Mouse (Mus musculus) layer of hippocampus, adult 2 months (tissue): ENCODE data around the gene Kalrn. TPM values are rescaled to one million over a fixed set of nuclear protein-coding genes. Genes with fewer than 3 reads are reported as not detected.

Experiments used
- DNase-seq, 2 experiments: peaks; one replicate each; pipeline ENCODE4 v3.0.0; 2022; ENCODE audit warnings: low spot score in 2 of 2
- H3K27ac ChIP-seq: fragments of 200-600 bp; 2 replicates; pipeline ENCODE4 v1.8.1; 2022
- H3K4me3 ChIP-seq: fragments of 200-600 bp; 2 replicates; pipeline ENCODE4 v1.8.1; 2022; ENCODE audit warnings: mild to moderate bottlenecking
- CTCF ChIP-seq: fragments of 200-600 bp; conservative IDR thresholded peaks from 2 replicates; pipeline ENCODE4 v1.8.1; 2022; ENCODE audit warnings: antibody characterized with exemption, mild to moderate bottlenecking, moderate library complexity
- total RNA-seq, 2 experiments: library from RNA; stranded (reverse); gene quantifications; 2 replicates each; pipeline ENCODE4 v1.2.3; 2021

Gene Kalrn
- total RNA-seq, 2 experiments from 2014 or later: 533 to 549 TPM

DNA sequence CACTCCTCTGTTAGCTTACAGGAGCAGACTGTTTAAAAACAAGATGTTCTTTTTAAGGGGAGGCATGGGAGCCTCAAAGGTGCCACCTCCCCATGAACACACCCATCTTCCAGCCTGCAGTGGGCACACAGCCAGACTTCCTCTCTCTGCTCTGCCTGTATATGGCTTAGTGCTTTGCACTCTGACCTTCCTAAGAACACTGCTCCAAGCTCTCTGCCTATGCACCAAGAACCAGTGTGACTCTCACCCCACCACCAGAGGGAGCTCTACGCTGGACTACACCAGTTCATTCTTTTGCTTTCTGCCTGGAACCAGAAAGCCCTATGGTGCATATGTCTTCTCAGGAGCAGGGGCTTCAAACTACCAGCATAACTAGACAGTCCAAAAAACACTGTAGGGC lies 271.3 kb downstream of the Kalrn start:
- TF ChIP-seq CTCF: peak; percentile 80
- H3K4me3 ChIP-seq: no peak overlapping the region
- peak; percentile 41 to 58 for DNase-seq
- peak overlapping the region; percentile 50 for H3K27ac ChIP-seq

DNA sequence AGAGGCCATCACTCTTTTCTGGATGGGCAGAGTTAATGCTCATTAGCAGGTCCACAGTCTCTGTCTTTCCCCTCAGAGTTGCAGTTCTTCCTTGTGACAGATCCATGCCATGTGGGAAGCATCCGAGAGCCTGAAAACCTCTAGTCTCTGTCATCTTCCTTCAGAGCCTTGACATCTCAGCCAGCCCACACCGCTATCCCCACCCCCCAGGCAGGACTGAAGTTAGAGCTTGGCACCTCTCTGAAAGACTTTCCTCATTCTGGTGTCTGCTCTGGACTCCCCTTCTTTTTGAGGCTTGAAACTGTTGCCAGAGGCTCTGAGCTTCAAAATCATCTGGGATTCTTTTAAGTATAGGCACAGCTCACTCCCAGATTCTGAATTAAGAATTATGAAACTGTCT lies 274.1 kb downstream of the Kalrn start:
- TF ChIP-seq CTCF: no peak
- Histone ChIP-seq H3K27ac (peak overlapping the region; percentile 64), H3K4me3 (no peak overlapping the region)
- no peak for DNase-seq

DNA sequence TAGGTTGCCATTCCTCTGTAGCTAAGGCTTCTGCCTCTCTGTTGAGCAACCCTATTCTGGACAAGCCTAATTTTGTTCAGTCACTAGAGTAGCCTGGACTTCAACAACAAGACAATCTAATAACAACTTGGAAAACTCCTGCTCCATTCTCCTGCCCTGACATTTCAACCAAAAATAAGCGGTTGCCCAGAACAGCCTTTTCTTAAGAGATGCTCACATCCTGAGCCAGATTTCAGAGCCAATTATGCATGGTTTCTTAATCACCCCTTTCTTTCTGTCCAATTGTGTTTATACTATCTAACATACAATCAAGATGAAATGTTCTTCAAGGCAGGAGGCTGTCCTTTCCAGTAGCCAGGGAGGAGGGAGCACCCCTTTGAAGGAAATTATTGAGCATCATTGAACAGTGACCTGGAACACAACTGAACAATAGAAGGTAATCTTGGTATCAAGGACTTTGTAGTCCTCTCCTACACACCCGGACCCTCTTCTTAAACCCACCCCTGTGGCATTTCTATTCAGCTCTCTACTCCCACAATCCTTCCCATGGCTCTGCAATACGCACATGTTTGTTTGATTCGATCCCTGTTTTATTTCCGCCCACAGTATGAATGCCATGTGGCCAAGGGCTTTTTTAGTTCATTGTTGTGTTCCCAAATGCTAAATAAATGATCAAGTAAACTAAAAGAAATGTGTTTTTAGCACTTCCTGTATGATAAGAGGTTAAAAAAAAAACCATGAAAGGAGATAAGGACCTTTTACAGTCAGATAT lies 275.2 kb downstream of the Kalrn start:
- H3K4me3 ChIP-seq: no peak overlapping the region
- peak overlapping the region; percentile 64 for H3K27ac ChIP-seq
- TF ChIP-seq CTCF: no peak
- DNase-seq: peak in 1 of 2 experiments; percentile 39

DNA sequence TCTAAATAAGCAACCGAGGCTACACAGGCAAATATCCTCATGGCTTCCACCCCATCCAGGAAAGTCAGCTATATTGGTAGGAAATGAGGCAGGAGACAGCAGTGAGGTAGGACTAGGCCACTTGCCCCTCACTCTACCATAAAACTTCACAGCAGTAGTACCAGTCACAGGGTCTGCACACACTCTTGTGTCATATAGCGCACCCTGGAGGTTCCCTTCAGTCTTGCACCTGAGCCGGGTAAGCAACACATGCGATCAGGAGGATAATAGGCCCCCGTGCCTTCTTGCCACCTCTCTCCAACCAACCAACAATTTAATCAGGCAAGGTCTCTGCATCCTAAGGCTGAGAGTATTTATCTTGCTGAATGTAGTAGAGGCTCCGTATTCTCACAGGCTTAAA lies 278.8 kb downstream of the Kalrn start:
- peak in 1 of 2 experiments; percentile 41 for DNase-seq
- Histone ChIP-seq H3K4me3 (no peak overlapping the region), H3K27ac (no peak overlapping the region)
- TF ChIP-seq CTCF: peak; percentile 69

DNA sequence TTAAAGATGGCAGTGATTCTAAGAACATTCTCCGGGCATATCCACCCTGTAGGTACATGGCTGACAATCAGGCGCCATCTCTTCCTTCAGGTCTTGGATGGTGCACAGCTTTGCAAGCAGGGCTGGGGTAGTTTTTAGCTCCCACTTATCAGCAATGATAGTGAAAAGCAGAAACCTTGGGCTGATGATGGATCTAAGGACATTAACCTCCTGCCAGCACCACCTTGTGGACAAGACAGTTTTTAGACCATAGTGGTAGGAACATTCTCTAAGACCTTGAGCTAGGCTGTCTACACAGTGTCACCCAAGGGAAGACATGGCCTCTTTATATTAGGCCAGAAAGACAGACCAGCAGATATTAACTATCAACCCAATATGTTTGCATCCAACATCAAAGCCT lies 279.7 kb downstream of the Kalrn start:
- DNase-seq: no peak
- Histone ChIP-seq H3K4me3 (no peak overlapping the region), H3K27ac (no peak overlapping the region)
- TF ChIP-seq CTCF: peak; percentile 55

DNA sequence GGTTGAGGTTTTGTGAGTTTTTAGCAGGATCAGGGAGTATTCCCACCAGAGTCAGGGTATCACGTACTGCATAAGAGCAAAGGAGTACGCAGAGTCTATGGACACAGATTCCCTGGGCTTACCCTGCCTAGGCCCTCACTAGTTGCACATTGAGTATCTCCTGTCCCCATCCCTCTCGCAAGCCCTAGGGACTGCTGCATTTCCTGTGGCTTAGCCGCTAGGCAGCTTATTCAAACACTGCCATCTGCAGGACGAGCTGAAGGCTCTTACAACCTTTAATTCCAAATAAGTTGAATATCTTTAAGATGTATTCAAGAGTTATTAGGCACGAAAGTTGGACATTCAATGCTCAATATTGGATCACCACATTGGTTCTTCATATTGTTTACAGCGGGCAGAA lies 283.7 kb downstream of the Kalrn start:
- peak overlapping the region; percentile 61; the same call in 1 of the 2 replicates for H3K27ac ChIP-seq
- DNase-seq: no peak
- no peak overlapping the region for H3K4me3 ChIP-seq
- peak; percentile 78 for TF ChIP-seq CTCF

DNA sequence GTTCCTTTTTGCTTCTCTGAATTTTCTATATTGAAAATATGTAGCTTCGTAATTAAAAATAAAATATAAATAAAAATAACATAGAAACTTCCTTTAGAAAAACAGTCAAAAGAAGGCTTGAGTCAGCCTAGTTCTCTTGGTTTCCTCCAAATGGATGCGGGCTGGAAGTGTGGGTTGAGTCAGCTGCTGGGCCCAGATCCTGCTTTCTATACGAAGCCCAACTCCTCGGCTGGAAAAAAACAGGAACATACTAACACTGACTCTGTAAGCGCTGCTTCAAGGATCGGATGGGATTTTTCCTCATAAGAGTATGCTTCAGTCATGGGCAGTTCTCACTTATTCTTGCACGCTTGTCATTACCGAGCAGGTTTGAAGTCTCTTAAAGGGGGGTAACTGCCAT lies 291.3 kb downstream of the Kalrn start:
- H3K27ac ChIP-seq: peak overlapping the region; percentile 84
- TF ChIP-seq CTCF: no peak
- no peak overlapping the region for H3K4me3 ChIP-seq
- DNase-seq: peak in 1 of 2 experiments; percentile 46

DNA sequence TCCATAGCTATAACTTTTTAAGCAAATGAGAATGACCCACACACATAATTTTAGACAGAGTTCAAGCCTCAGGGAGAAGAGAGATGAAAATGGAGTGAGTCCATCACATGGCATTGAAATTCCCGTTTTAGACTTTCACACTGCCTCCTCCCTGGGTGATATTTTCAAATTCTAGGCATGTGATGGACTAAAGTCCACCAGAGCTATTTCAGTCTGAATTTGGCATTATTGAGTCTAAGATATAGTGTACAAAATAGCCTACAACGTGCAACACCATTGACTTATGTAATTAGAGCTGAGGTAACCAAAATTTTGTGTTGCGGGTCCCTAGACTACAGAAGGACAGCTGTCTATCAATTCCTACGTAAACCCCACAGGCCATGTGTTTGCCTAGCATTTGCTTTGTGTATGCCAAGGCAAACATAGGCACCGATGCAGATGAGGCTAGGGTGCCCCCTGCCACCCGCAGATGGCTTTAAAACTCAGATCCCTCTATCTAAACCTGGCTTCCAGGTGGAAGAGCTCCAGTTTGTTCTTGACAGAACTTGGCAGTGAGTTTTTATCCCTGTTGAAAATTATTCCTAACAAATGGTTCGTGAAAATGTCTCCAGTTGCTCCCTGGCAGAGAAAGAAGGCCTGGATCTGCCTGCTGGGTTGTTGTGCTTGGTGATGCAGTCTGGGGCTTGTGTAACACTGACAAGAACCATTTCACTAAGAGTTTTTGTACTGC lies 293.5 kb downstream of the Kalrn start:
- peak; percentile 68 to 87 for DNase-seq
- no peak; the same call in 1 of the 2 replicates for TF ChIP-seq CTCF
- Histone ChIP-seq H3K27ac (peak overlapping the region; percentile 93), H3K4me3 (no peak overlapping the region)

DNA sequence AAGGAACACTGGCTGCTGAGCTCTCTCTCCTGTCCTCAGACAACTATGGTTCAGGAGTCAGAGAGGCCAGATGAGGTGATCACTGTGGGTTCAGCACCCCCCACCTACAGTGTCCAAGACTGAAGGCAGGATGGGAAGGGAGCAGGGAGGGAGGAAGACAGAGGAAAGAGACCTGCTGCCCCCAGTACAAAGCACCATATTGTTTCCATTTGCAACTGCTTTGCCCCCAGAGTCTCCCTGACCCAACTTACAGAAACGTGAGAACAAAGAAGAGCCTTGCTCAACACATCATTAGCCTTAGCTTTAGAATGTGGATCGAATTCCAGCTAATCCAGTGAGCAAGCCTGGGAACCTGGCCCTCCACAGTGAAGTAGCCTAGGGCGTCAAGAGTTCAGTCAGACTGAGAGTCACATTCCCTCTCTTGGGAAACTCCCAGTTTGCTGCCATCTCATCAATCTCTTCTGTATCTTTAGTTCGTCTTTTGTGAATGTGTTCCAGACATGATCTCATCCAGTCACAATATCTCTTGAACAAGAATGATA lies 295.0 kb downstream of the Kalrn start:
- TF ChIP-seq CTCF: no peak
- H3K27ac ChIP-seq: peak overlapping the region; percentile 93
- DNase-seq: no peak
- no peak overlapping the region for H3K4me3 ChIP-seq

DNA sequence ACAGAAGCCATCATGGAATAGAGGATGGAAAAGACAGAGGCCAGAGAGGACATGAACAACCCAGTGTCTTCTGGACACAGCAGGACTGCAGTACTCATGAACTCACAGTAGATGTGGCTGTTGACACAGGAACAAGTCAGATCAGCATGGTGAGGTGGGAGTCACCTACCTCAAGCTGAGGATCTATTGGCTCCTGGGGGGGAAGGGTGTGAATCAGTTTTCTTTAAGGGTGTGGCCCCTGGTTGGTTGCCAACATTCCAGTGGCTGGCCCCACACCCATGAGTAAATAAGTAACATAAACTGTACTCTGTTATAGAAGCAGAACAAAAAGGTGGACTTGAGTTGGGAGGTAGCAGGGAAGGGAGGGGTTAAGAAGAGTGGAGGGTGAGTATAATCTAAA lies 298.7 kb downstream of the Kalrn start:
- 0 out of 2 replicates have a peak overlapping the region, but pooled peaks have one; percentile 40 for H3K27ac ChIP-seq
- TF ChIP-seq CTCF: 0 out of 2 replicates have a peak, but pooled peaks have one; percentile 10
- no peak for DNase-seq

DNA sequence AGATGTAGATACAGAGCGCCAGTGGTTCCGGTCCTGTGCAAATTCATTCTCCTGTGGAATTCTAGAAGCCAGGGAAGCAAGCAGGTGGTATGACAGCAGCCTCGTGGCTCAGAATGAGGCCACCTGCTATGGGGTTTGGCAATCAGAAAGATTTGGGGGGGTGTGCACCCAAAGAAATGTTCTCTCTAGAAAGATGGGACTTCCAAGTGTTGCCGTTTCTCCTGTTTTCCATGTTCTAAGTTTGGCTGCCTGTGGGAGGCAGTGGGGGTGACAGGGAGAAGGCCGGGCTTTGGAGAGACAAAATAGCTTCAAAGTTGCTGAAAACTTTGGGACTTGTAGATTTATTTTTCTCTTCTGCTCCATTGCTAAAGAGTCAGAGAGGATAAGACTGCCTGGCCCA lies 301.9 kb downstream of the Kalrn start:
- TF ChIP-seq CTCF: no peak
- H3K4me3 ChIP-seq: no peak overlapping the region
- H3K27ac ChIP-seq: peak overlapping the region; percentile 70
- peak in 1 of 2 experiments; percentile 70 for DNase-seq

More for the DNA sequence above, 298.7 kb downstream of the Kalrn start:
- H3K4me3 ChIP-seq: no peak overlapping the region

DNA sequence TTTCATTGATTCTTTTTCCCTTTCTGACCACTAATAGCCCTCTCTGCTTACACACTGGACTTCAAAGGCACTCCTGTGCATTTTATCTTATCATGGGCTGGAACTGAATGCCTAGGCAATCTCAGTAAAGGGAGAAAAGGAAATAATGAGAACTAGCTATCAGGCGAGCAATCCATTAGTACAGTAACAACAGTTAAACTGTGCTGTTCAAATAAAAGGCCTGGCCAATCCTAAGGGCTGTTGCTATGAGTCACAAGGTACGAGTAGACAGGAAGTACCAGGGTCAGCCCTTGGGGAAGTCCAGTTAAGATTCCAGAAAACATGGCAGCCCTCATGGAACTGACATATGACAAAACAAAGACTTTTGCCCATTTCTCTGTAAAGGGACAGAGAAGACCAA lies 302.7 kb downstream of the Kalrn start:
- Histone ChIP-seq H3K4me3 (no peak overlapping the region), H3K27ac (peak overlapping the region; percentile 70)
- TF ChIP-seq CTCF: no peak
- no peak for DNase-seq

DNA sequence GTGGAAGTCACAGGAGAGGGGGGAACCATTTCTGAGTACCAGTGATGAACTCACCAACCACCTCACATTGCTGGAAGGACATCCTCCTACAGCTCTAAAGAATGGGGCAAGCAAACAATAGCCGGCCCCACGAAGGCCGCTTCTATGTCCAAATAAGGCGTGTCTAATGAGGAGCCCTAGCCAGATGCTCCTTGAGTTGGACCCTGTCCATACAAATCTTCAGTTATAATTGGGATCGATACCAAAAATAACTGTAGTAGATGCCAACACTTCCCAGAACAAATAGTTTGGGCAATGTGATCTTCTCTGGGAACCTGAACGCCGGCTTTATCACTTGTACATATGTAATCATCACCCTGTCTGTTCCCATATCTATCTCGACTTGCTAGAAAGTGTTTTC lies 303.7 kb downstream of the Kalrn start:
- no peak for DNase-seq
- Histone ChIP-seq H3K4me3 (no peak overlapping the region), H3K27ac (peak overlapping the region; percentile 70; the same call in 1 of the 2 replicates)
- no peak for TF ChIP-seq CTCF
